Mouse (Mus musculus): Measurements from ENCODE around the gene Crygb. TPM values are rescaled to one million over a fixed set of nuclear protein-coding genes. Genes with fewer than 3 reads are reported as not detected.

Crygb gene
- not detected in 2 replicates for polyA plus RNA-seq (2015; fragmentation: Nextera tagmentation; extraction: Ambion mirVana)

DNA sequence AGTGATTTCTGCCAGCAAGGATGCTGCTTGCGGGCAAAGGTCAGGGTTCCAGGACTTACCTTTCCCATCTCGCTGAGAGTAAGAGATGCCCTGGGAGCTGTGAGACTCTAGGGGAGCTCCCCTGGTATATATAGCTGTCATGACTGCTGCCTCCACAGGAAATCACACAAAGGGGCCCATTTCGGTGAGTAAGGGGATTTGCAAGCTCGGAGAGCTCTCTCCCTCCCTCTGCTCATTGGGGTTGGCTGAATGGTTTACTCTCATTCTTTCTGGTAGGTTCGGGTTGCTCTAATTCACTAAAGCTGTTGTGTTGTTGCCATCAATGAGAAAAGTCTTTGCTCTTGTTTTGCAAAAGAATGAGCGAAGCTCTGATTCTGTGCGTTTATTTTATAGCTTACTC, at the start of gene Crygb:
Crygb (minus strand) TSS at position 101 of the 400 bp plus-strand sequence.
- TF ChIP-seq EP300 (IDR thresholded peaks at IDR 0.05) (no peak), CTCF (IDR thresholded peaks at IDR 0.05) (no peak)
- Histone ChIP-seq H3K4me3 (ENCODE audit: low read depth, low read length) (no peak within 1 kb of the TSS), H3K9me3 (ENCODE audit: low read length) (no peaks in the 10 kb centered on the region), H3K4me1 (ENCODE audit: insufficient read depth, low read depth, low read length) (no peaks in the 10 kb centered on the region), H3K27ac (ENCODE audit: low read length) (no peak within 1 kb of the TSS), H3K4me2 (replicated peaks; ENCODE audit: low read depth, low read length) (no peak within 1 kb of the TSS), H3K27me3 (replicated peaks; ENCODE audit: insufficient read depth, low read length) (no peaks in the 10 kb centered on the region), H3K36me3 (ENCODE audit: insufficient read depth, low read length) (no peaks in the 10 kb centered on the region), H3K9ac (replicated peaks; ENCODE audit: low read depth) (no peak within 1 kb of the TSS)
- 40% methylated on average over 7 of the region's 7 CpGs for WGBS
- no peak for DNase-seq (ENCODE audit: low spot score)
- ATAC-seq, result no peak

DNA sequence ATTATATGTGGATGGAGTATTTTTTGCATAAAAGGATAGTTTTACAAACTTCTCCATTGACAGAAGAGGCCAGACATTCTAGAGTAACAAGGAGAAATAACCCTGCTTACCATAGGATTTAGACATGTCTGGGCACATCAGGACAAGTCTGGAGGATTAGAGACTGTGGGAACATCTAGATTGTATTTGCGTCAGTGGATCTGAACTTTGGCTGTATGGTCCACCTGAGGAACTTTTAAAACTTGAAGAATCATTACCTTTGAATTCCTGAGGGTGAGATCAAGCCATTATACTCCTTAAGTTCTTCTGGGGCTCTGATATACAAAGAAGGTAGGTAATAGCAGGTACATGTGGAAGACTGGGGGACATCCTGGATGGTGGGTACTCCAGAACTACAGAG, 49.6 kb upstream of the Crygb start:
- Histone ChIP-seq H3K36me3 (ENCODE audit: insufficient read depth, low read length) (no peaks in the 10 kb centered on the region), H3K9ac (replicated peaks; ENCODE audit: low read depth) (no peak overlapping the region), H3K27me3 (replicated peaks; ENCODE audit: insufficient read depth, low read length) (no peaks in the 10 kb centered on the region), H3K4me1 (ENCODE audit: insufficient read depth, low read depth, low read length) (no peaks in the 10 kb centered on the region), H3K27ac (ENCODE audit: low read length) (no peak overlapping the region), H3K4me2 (replicated peaks; ENCODE audit: low read depth, low read length) (no peak overlapping the region), H3K4me3 (ENCODE audit: low read depth, low read length) (no peak overlapping the region), H3K9me3 (ENCODE audit: low read length) (no peaks in the 10 kb centered on the region)
- ATAC-seq (no peak), DNase-seq (ENCODE audit: low spot score) (no peak)
- TF ChIP-seq EP300 (IDR thresholded peaks at IDR 0.05) (no peak), CTCF (IDR thresholded peaks at IDR 0.05) (no peak)
- 91% methylated on average over 1 of the region's 1 CpGs for WGBS

DNA sequence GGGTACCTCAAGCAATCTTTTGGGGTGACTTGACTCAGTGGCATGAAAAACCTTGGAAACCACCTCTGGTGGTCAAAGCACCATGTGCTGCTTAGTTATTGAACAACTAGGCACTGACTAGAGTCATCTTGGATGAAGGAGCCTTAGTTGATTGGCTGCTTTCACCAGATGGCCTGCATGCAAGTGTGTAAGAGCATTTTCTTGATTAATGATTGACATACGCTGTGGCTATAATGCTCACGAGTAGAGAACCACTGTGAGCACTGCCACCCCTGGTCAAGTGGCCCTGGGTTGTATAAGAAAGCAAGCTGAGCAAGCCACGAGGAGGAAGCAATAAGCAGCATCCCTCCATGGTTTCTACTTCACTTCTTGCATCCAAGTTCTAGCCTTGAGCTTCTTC, 48.1 kb upstream of the Crygb start:
- 62% methylated on average over 3 of the region's 3 CpGs for WGBS
- H3K27me3 ChIP-seq (replicated peaks; ENCODE audit: insufficient read depth, low read length), result no peaks in the 10 kb centered on the region
- no peak for TF ChIP-seq CTCF (IDR thresholded peaks at IDR 0.05)
- no peak overlapping the region for H3K27ac ChIP-seq (ENCODE audit: low read length)
- H3K4me3 ChIP-seq (ENCODE audit: low read depth, low read length), result no peak overlapping the region
- DNase-seq (ENCODE audit: low spot score) (no peak), ATAC-seq (no peak)
- H3K9ac ChIP-seq (replicated peaks; ENCODE audit: low read depth), result no peak overlapping the region
- H3K36me3 ChIP-seq (ENCODE audit: insufficient read depth, low read length), result no peaks in the 10 kb centered on the region
- no peak overlapping the region for H3K4me2 ChIP-seq (replicated peaks; ENCODE audit: low read depth, low read length)
- H3K9me3 ChIP-seq (ENCODE audit: low read length), result no peaks in the 10 kb centered on the region
- no peaks in the 10 kb centered on the region for H3K4me1 ChIP-seq (ENCODE audit: insufficient read depth, low read depth, low read length)

DNA sequence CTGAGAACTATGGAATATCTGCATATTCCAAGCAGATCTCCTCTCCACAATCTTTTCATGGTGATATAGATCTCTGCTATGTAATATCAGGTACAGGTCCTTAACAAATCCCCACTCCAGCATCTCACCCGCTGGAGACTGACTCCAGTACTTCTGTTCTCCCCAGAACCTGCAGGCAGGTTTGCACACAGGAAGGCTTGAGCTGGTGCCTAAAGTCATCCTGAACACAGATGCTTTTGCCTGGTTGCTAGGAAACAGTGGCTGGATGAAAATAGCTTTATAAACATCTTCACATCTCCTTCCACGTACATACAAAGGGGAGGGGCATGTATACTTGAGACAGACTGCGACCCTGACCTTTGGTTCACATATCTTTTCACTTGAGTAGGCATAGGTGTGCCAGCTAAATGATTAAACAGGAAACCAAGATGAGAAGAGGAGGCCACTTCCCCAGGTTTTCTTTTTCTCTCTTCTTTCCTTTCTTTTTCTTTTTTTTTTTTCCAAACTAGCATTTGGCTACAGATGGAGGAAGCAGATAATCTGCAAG, 47.6 kb upstream of the Crygb start:
- Histone ChIP-seq H3K9ac (replicated peaks; ENCODE audit: low read depth) (no peak overlapping the region), H3K27ac (ENCODE audit: low read length) (no peak overlapping the region)

DNA sequence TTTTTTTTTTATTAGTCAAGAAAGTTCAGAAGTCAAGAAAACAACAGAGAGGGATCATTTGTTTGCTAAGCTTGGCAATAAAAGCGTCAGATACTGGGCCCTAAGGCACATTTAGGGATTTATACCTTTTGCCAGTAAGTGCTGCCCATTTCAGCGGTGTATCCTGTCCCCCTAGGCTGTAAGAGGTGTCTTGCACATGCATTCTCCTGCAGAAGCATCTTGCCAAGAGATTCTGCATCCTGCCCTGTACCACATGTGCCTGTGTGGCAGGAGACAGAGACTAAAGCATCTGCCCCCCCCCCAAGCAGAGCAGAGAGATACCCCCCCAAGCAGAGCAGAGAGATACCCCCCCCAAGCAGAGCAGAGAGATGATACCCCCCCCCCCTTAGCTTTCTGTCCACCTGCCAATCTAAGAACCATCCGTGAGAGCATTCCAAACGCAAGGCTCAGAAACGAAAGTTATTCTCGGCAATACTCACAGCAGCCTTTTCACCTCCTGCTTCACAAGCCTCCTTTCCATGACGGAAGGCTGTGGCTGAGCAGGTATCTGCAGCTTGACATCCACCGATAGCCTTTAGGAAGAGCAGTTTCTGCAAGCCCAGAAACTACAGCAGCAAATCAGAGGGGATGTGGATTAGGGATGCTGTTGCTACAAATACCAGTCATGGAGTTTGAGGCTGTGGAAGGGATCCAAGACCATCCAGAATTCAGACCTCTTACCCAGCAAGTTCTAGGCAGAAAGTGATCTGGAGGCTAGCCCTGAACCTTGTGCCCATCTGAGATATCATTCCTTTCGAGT, 40.7 kb upstream of the Crygb start, which contains the start of gene D630023F18Rik:
D630023F18Rik (minus strand) TSS at position 641 of the 799 bp plus-strand sequence.
- Histone ChIP-seq H3K9me3 (ENCODE audit: low read length) (no peaks in the 10 kb centered on the region), H3K27me3 (replicated peaks; ENCODE audit: insufficient read depth, low read length) (no peaks in the 10 kb centered on the region), H3K27ac (ENCODE audit: low read length) (no peak within 1 kb of the TSS), H3K9ac (replicated peaks; ENCODE audit: low read depth) (no peak within 1 kb of the TSS), H3K4me2 (replicated peaks; ENCODE audit: low read depth, low read length) (peak within 1 kb of the TSS; percentile 29; the same call in 1 of the 2 replicates), H3K36me3 (ENCODE audit: insufficient read depth, low read length) (no peaks in the 10 kb centered on the region), H3K4me3 (ENCODE audit: low read depth, low read length) (no peak within 1 kb of the TSS), H3K4me1 (ENCODE audit: insufficient read depth, low read depth, low read length) (no peaks in the 10 kb centered on the region)
- no peak for TF ChIP-seq CTCF (IDR thresholded peaks at IDR 0.05)
- TF ChIP-seq EP300 (IDR thresholded peaks at IDR 0.05), result no peak
- no peak for ATAC-seq
- WGBS, result 17% methylated on average over 9 of the region's 9 CpGs
- no peak for DNase-seq (ENCODE audit: low spot score)

More for the DNA sequence above, 47.6 kb upstream of the Crygb start:
- Histone ChIP-seq H3K4me3 (ENCODE audit: low read depth, low read length) (no peak overlapping the region), H3K4me1 (ENCODE audit: insufficient read depth, low read depth, low read length) (no peaks in the 10 kb centered on the region), H3K27me3 (replicated peaks; ENCODE audit: insufficient read depth, low read length) (no peaks in the 10 kb centered on the region), H3K4me2 (replicated peaks; ENCODE audit: low read depth, low read length) (no peak overlapping the region), H3K9me3 (ENCODE audit: low read length) (no peaks in the 10 kb centered on the region), H3K36me3 (ENCODE audit: insufficient read depth, low read length) (no peaks in the 10 kb centered on the region)
- TF ChIP-seq EP300 (IDR thresholded peaks at IDR 0.05) (no peak), CTCF (IDR thresholded peaks at IDR 0.05) (no peak)
- no peak for ATAC-seq
- no peak for DNase-seq (ENCODE audit: low spot score)
- WGBS, result 48% methylated on average over 3 of the region's 3 CpGs

DNA sequence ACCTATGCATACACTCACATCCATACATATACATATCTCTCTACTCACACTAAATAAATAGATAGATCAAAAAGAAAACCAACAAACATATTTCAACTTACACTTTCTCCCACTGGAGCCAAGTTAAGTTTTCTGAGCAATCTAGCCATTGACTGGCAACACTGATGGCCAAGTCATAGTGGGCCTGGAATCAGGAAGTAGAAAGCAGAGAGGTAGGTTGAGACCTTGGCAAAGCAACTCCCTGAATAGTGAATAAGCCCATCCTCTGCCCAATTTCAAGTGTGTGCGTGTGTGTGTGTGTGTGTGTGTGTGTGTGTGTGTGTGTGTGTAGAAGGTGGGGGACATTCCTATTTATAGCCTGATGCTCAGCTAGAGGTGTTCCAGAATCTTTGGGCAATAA, 37.4 kb upstream of the Crygb start, which contains the start of gene Gm28845:
Gm28845 (minus strand) TSS at position 121 of the 400 bp plus-strand sequence.
- Histone ChIP-seq H3K9ac (replicated peaks; ENCODE audit: low read depth) (no peak within 1 kb of the TSS), H3K4me3 (ENCODE audit: low read depth, low read length) (no peak within 1 kb of the TSS), H3K36me3 (ENCODE audit: insufficient read depth, low read length) (no peaks in the 10 kb centered on the region), H3K9me3 (ENCODE audit: low read length) (no peaks in the 10 kb centered on the region), H3K27ac (ENCODE audit: low read length) (no peak within 1 kb of the TSS), H3K4me2 (replicated peaks; ENCODE audit: low read depth, low read length) (no peak within 1 kb of the TSS), H3K4me1 (ENCODE audit: insufficient read depth, low read depth, low read length) (no peaks in the 10 kb centered on the region), H3K27me3 (replicated peaks; ENCODE audit: insufficient read depth, low read length) (no peaks in the 10 kb centered on the region)
- no peak for TF ChIP-seq CTCF (IDR thresholded peaks at IDR 0.05)
- TF ChIP-seq EP300 (IDR thresholded peaks at IDR 0.05), result no peak
- no peak for DNase-seq (ENCODE audit: low spot score)
- 60% methylated on average over 1 of the region's 1 CpGs for WGBS
- ATAC-seq, result no peak

Data from lung, postnatal 0 days (tissue).